Mouse (Mus musculus) kidney, postnatal 0 days (tissue): ENCODE data around the gene Gramd4. TPM values are rescaled to one million over a fixed set of nuclear protein-coding genes. Genes with fewer than 3 reads are reported as not detected.
"Not testable (repeated sequence)": the region's sequence is repeated elsewhere in the genome, so short reads cannot be mapped to it uniquely, and the experiment has no call there.

Experiments used
- ATAC-seq: fragments of 200-750 bp; cut with Nextera tagmentation; replicated peaks from 2 replicates; pipeline ENCODE4 v1.8.0; 2017; ENCODE audit warnings: low read depth, moderate number of reproducible peaks, moderate TSS enrichment, moderate library complexity; ENCODE audit not compliant: low FRiP score
- DNase-seq: peaks from one replicate; pipeline ENCODE4 v3.0.0-alpha.2; 2016; ENCODE audit warnings: low spot score
- H3K27ac ChIP-seq: fragments of 300-500 bp; sonication (generic); 2 replicates; pipeline ENCODE4 v1.5.1; 2014; ENCODE audit warnings: mild to moderate bottlenecking
- H3K27me3 ChIP-seq: fragments of 300-500 bp; sonication (generic); 2 replicates; pipeline ENCODE4 v1.6.1; 2014; ENCODE audit warnings: low read length, mixed read lengths; ENCODE audit not compliant: insufficient read depth
- H3K36me3 ChIP-seq: fragments of 300-500 bp; sonication (generic); 2 replicates; pipeline ENCODE4 v1.6.1; 2014; ENCODE audit warnings: low read length, mixed read lengths; ENCODE audit not compliant: insufficient read depth
- H3K4me1 ChIP-seq: fragments of 300-500 bp; sonication (generic); replicated peaks from 2 replicates; pipeline ENCODE4 v1.6.1; 2014; ENCODE audit warnings: antibody characterized with exemption, low read length, mixed read lengths; ENCODE audit not compliant: insufficient read depth
- H3K4me2 ChIP-seq: fragments of 300-500 bp; sonication (generic); 2 replicates; pipeline ENCODE4 v1.6.1; 2014; ENCODE audit warnings: mild to moderate bottlenecking, low read length, moderate library complexity, mixed read lengths
- H3K4me3 ChIP-seq: fragments of 300-500 bp; sonication (generic); replicated peaks from 2 replicates; pipeline ENCODE4 v1.5.1; 2014; ENCODE audit warnings: low read depth, low read length
- H3K9ac ChIP-seq: fragments of 300-500 bp; sonication (generic); 2 replicates; pipeline ENCODE4 v1.6.1; 2014; ENCODE audit warnings: low read depth, low read length
- H3K9me3 ChIP-seq: fragments of 300-500 bp; sonication (generic); replicated peaks from 2 replicates; pipeline ENCODE4 v1.6.1; 2016; ENCODE audit warnings: low read length, inconsistent platforms, mixed read lengths
- CTCF ChIP-seq: IDR thresholded peaks from 2 replicates; pipeline ENCODE4 v1.5.1; 2016; ENCODE audit warnings: antibody characterized with exemption, low read depth, mild to moderate bottlenecking, moderate library complexity
- WGBS: fragments of 180-500 bp; shearing (Covaris S2); extraction: QIAGEN DNeasy Blood & Tissue Kit; methylation state at CpG from one replicate; pipeline ENCODE4 v1.1.7; 2014; 5-methylcytosine and 5-hydroxymethylcytosine counted together
- polyA plus RNA-seq: library from polyadenylated mRNA; unstranded; fragments of >200 nt; fragmentation: Nextera tagmentation; extraction: Ambion mirVana; gene quantifications from 2 replicates; pipeline ENCODE4 v1.2.1, GENCODE M21; 2015

Gramd4 gene
- polyA plus RNA-seq, 1 experiment from 2014 or later = 13.3 TPM

DNA sequence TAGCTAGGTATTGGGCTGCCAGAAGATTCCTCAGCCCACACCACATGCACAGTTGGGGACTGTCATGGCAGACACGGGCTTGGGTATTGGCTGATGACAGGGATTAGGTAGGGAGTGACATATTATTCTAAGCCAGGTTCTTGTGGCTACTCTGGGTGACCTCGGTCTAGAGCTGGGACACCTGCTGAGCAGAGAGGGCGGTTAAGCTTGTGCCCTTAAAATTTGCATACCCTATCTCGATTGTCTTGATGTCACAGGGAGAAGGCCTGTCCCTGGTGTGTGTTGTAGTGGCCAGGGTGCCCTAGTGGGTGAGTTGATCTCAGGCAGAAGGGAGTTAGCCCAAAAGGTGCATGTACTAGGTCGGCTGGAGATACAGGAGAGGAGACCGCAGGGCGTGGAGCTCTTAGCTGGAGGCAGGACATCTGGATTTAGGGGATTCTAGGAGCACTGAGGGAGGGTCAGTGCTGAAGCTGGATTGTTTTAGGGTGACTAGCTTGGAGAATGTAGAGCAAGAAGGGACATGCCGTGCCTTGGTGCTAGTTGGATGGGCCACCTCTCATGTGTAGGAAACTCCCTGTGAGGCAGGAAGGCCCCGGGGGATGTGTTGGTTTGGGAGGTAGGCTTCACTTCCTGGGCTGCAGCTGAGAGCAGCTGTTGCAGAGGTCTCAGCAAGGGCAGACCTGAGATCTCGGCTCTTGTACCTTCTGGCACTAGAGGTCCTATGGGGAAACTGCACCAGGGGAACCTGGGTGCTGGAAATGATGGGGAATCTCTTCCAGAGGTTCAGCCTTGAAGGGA, 37.0 kb downstream of the Gramd4 start:
- no peak overlapping the region for H3K4me3 ChIP-seq
- H3K27ac ChIP-seq = no peak overlapping the region
- WGBS = 67% methylated on average over 10 of the region's 10 CpGs
- DNase-seq (no peak), ATAC-seq (no peak)
- H3K9me3 ChIP-seq = no peaks in the 10 kb centered on the region
- H3K27me3 ChIP-seq = no peaks in the 10 kb centered on the region
- no peak overlapping the region for H3K4me2 ChIP-seq
- TF ChIP-seq CTCF = no peak
- no peak overlapping the region for H3K9ac ChIP-seq
- peaks cover 27% of the 10 kb centered on the region for H3K4me1 ChIP-seq
- H3K36me3 ChIP-seq = no peaks in the 10 kb centered on the region

DNA sequence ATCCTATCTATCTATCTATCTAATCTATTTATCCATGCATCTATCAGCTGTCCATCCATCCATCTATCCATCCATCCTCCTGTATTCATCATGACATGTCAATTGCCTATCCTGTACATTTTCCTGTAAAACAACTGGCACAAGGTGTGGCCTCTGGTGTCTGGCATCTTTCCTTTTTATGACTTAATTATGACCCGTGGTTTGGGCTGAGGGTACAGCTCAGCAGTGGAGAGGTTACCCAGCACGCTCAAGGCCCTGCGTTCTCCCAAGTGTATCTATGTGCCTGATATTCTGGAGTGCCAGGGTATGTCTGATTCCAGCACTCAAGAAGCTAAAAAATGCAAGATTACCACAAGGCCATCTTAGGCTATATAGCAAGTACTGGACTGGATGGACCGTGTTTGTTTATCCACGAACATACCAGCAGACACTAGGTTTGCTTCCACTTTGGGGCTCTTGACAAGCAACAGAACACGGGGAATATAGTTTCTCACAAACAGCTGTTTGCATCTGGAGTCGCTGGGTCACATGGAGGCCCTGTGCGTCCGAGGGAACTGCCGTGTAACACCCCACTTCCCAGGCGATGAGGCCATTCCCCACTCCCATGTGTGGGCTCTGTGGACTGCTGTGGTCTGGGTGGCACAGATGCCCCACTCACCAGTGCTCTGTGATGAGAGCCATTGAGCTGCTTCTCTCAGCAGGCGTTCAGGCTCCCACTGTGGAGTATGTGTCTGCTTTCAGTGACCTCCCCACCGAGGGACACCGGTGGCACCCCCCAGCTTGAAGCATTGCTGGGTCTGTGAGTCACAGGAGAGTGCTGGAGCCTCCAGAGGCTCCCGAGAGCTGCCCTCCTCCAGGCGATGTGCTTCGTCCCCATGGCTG, 38.5 kb downstream of the Gramd4 start:
- WGBS = 78% methylated on average over 17 of the region's 17 CpGs
- Histone ChIP-seq H3K9me3 (no peaks in the 10 kb centered on the region), H3K4me2 (no peak overlapping the region), H3K27me3 (no peaks in the 10 kb centered on the region), H3K9ac (no peak overlapping the region), H3K27ac (0 out of 2 replicates have a peak overlapping the region, but pooled peaks have one; percentile 47), H3K36me3 (no peaks in the 10 kb centered on the region), H3K4me1 (peaks cover 16% of the 10 kb centered on the region), H3K4me3 (no peak overlapping the region)
- no peak for TF ChIP-seq CTCF
- DNase-seq (no peak), ATAC-seq (no peak)

DNA sequence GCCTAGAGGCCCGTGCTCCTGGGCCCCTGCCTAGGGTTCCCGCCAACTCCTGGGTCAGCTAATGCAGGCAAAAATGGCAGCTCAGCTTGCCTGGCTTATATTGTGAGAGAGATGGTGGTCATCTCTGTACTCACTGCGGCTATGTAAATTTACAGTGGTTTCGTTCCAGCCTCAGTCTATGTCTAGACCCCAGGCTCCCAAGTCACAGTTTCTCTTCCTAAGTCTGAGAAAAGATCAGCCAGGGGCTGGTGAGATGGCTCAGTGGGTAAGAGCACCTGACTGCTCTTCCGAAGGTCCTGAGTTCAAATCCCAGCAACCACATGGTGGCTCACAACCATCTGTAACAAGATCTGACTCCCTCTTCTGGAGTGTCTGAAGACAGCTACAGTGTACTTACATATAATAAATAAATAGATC, 39.1 kb downstream of the Gramd4 start:
- DNase-seq, ATAC-seq, H3K4me3 ChIP-seq, H3K27me3 ChIP-seq, H3K4me1 ChIP-seq, H3K9me3 ChIP-seq, H3K4me2 ChIP-seq, H3K36me3 ChIP-seq, H3K9ac ChIP-seq: not testable (repeated sequence)
- 96% methylated on average over 5 of the region's 5 CpGs for WGBS
- 0 out of 2 replicates have a peak overlapping the region, but pooled peaks have one; percentile 47 for H3K27ac ChIP-seq

- H3K9ac ChIP-seq = no peak overlapping the region
- DNase-seq = no peak
- H3K27me3 ChIP-seq = no peaks in the 10 kb centered on the region
- no peak overlapping the region for H3K4me3 ChIP-seq
- H3K27ac ChIP-seq = no peak overlapping the region
- no peaks in the 10 kb centered on the region for H3K9me3 ChIP-seq
- TF ChIP-seq CTCF = no peak
- WGBS = 64% methylated on average over 2 of the region's 2 CpGs
- H3K36me3 ChIP-seq = no peaks in the 10 kb centered on the region
- ATAC-seq = no peak
- H3K4me1 ChIP-seq = no peaks in the 10 kb centered on the region
- H3K4me2 ChIP-seq = no peak overlapping the region
Measured at GRCm38 (mm10) chr15:86097871-86098270, 40.4 kb downstream of the Gramd4 start.

DNA sequence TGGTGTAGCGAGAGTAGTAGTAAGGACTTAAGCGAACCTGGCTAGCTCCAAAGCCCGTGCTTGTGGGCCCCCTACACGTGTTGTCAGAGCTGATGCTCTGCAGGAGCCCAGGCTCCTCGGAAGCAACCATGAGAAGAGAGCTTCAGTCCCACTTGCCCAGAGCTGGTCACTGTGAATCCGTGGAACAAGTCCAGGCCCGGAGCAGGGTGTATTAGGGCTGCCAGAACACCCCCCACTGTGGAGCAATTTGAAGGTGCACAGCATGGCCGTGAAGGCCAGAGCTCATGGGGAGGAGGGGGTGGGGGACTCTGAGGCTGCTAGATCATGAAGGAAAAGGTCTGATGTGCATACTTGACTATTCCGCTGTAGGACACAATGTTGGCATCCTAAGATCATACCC, 44.1 kb downstream of the Gramd4 start:
- DNase-seq (no peak), ATAC-seq (no peak)
- Histone ChIP-seq H3K4me1 (no peaks in the 10 kb centered on the region), H3K27ac (no peak overlapping the region), H3K4me2 (no peak overlapping the region), H3K9me3 (no peaks in the 10 kb centered on the region), H3K9ac (no peak overlapping the region), H3K27me3 (no peaks in the 10 kb centered on the region), H3K4me3 (no peak overlapping the region), H3K36me3 (no peaks in the 10 kb centered on the region)
- 81% methylated on average over 9 of the region's 9 CpGs for WGBS
- no peak for TF ChIP-seq CTCF

DNA sequence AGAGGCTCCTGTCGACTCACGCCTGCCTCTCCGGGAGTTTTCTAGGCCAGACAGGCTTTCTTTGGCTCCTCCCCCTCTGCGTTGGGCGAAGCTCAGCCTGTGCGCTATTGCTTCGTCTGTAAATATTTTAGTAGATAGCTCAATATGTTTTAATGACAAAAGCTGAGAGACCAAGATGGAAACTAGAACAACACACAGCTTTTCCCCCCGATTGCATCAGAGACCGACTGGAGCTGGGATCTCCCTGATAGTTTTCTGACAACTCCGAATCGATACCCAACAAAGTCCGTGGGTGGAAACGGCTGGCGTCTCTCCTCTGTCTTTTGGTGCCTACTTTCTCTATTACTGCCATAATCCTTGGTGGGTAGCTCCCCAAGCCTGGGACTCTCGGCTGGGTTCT, 44.8 kb downstream of the Gramd4 start:
- no peak for DNase-seq
- H3K36me3 ChIP-seq = no peaks in the 10 kb centered on the region
- H3K4me3 ChIP-seq = no peak overlapping the region
- WGBS = 87% methylated on average over 15 of the region's 15 CpGs
- H3K9me3 ChIP-seq = no peaks in the 10 kb centered on the region
- H3K27me3 ChIP-seq = no peaks in the 10 kb centered on the region
- no peak overlapping the region for H3K9ac ChIP-seq
- no peaks in the 10 kb centered on the region for H3K4me1 ChIP-seq
- H3K27ac ChIP-seq = no peak overlapping the region
- no peak for ATAC-seq
- H3K4me2 ChIP-seq = no peak overlapping the region
- no peak for TF ChIP-seq CTCF
